Comparison of ENCODE assay signal across 8 mouse cellular contexts in genomic region chr6:72647383-72647820, GRCm38 (mm10). TPM values are rescaled to one million over a fixed set of nuclear protein-coding genes. Genes with fewer than 3 reads are reported as not detected.
A peak's percentile ranks its signal among the peaks of the same experiment; 100 is the strongest.
DNase-seq lines count a peak whose midpoint lies in the region; ATAC-seq and TF ChIP-seq lines count a peak whose summit lies in the region.

No protein-coding gene starts in this region.

- peak; percentile 52 for ATAC-seq in intestine, embryonic 14.5 days (replicated peaks; ENCODE audit: low FRiP score, low TSS enrichment, low read depth)
- ATAC-seq in megakaryocyte-erythroid progenitor cell, adult 5-6 weeks (replicated peaks; ENCODE audit: low FRiP score, low TSS enrichment, poor library complexity, severe bottlenecking) = peak; percentile 80

- 70% methylated on average over 10 of the region's 10 CpGs for WGBS in thymus, adult 2 months
- 40% methylated on average over 10 of the region's 10 CpGs for WGBS in intestine, embryonic 14.5 days

- no peak overlapping the region for H3K4me3 ChIP-seq in thymus, adult 2 months (ENCODE audit: control insufficient read depth, insufficient read depth, low read length)
- no peak overlapping the region for H3K4me3 ChIP-seq in intestine, embryonic 14.5 days (ENCODE audit: low read depth, low read length)

- no peak overlapping the region for H3K27ac ChIP-seq in thymus, adult 2 months (ENCODE audit: control insufficient read depth, insufficient read depth, low read length)
- H3K27ac ChIP-seq in intestine, embryonic 14.5 days (ENCODE audit: low read depth) = no peak overlapping the region

- no peaks in the 10 kb centered on the region for H3K36me3 ChIP-seq in thymus, adult 2 months (ENCODE audit: control insufficient read depth, insufficient read depth, low read length)
- peaks cover 4% of the 10 kb centered on the region; the same call in 1 of the 2 replicates for H3K36me3 ChIP-seq in intestine, embryonic 14.5 days (ENCODE audit: control insufficient read depth, insufficient read depth, low read length)

- H3K9ac ChIP-seq in intestine, embryonic 14.5 days (ENCODE audit: low read length) = no peak overlapping the region

- no peaks in the 10 kb centered on the region for H3K27me3 ChIP-seq in thymus, adult 2 months (ENCODE audit: control insufficient read depth, insufficient read depth, low read length)
- H3K27me3 ChIP-seq in intestine, embryonic 14.5 days (replicated peaks; ENCODE audit: control insufficient read depth, insufficient read depth, low read length) = no peaks in the 10 kb centered on the region

- no peak for TF ChIP-seq CTCF in thymus, adult 2 months (IDR thresholded peaks at IDR 0.05; ENCODE audit: borderline replicate concordance, control insufficient read depth, extremely low read depth, insufficient read depth, low read length, poor library complexity)

- no peak for TF ChIP-seq POLR2A in thymus, adult 2 months (IDR thresholded peaks at IDR 0.05; ENCODE audit: control insufficient read depth, extremely low read depth, insufficient read depth, low read length, poor library complexity)

- H3K4me1 ChIP-seq in thymus, adult 2 months (replicated peaks; ENCODE audit: control insufficient read depth, insufficient read depth, low read length) = no peaks in the 10 kb centered on the region
- peaks cover 17% of the 10 kb centered on the region for H3K4me1 ChIP-seq in intestine, embryonic 14.5 days (replicated peaks; ENCODE audit: control insufficient read depth, insufficient read depth, low read length)

- DNase-seq in thymus, adult 2 months = peak; percentile 62
- no peak for DNase-seq in thymus, adult 18-20 months
- DNase-seq in embryo, embryonic 11 days = peak; percentile 81
- DNase-seq in gastrocnemius, postnatal 25 days = peak; percentile 43
- DNase-seq in intestine, embryonic 14.5 days (ENCODE audit: low spot score) = peak; percentile 89
- DNase-seq in left cerebral cortex, adult 9 months (ENCODE audit: low spot score in 2 of 2) = peak; percentile 28 to 85
- peak; percentile 84 for DNase-seq in right cerebral cortex, postnatal 4 days

- no peak overlapping the region for H3K4me2 ChIP-seq in intestine, embryonic 14.5 days (ENCODE audit: low read length)

- H3K9me3 ChIP-seq in intestine, embryonic 14.5 days (ENCODE audit: control insufficient read depth, low read length) = no peaks in the 10 kb centered on the region

RNA-seq across cellular contexts. Expression of gene Tgoln1, which starts 30.6 kb away (rescaled TPM):
- polyA plus RNA-seq in thymus, adult 2 months (2012; rRNA removed) = 33.2 and 37.9 TPM in 2 replicates
- 10 to 100 TPM; 20.6 to 22.9 TPM for total RNA-seq in gastrocnemius, postnatal 25 days (2021)
- polyA plus RNA-seq in intestine, embryonic 14.5 days (2014; fragmentation: Nextera tagmentation; extraction: Ambion mirVana) = 37.6 and 40.8 TPM in 2 replicates
- total RNA-seq in megakaryocyte-erythroid progenitor cell, adult 5-6 weeks (2014; fragmentation: Nextera tagmentation) = 22.6 and 29.3 TPM in 2 replicates
- 51.4 and 64.7 TPM in 2 replicates for total RNA-seq in megakaryocyte-erythroid progenitor cell, adult 5-6 weeks (2017)

RNA-seq across cellular contexts. Expression of gene Retsat, which starts 49.1 kb away (rescaled TPM):
- polyA plus RNA-seq in thymus, adult 2 months (2012; rRNA removed) = 16.5 and 17.1 TPM in 2 replicates
- 10 to 100 TPM; 55.9 to 73.4 TPM for total RNA-seq in gastrocnemius, postnatal 25 days (2021)
- polyA plus RNA-seq in intestine, embryonic 14.5 days (2014; fragmentation: Nextera tagmentation; extraction: Ambion mirVana) = 20.7 and 21.3 TPM in 2 replicates
- total RNA-seq in megakaryocyte-erythroid progenitor cell, adult 5-6 weeks (2014; fragmentation: Nextera tagmentation) = 20.0 and 24.3 TPM in 2 replicates
- total RNA-seq in megakaryocyte-erythroid progenitor cell, adult 5-6 weeks (2017) = 11.2 and 15.6 TPM in 2 replicates

RNA-seq across cellular contexts. Expression of gene Elmod3, which starts 49.2 kb away (rescaled TPM):
- polyA plus RNA-seq in thymus, adult 2 months (2012; rRNA removed) = 22.9 and 23.4 TPM in 2 replicates
- 1 to 10 TPM; 8.6 to 9.3 TPM for total RNA-seq in gastrocnemius, postnatal 25 days (2021)
- 14.2 and 15.1 TPM in 2 replicates for polyA plus RNA-seq in intestine, embryonic 14.5 days (2014; fragmentation: Nextera tagmentation; extraction: Ambion mirVana)
- total RNA-seq in megakaryocyte-erythroid progenitor cell, adult 5-6 weeks (2014; fragmentation: Nextera tagmentation) = 16.2 and 17.0 TPM in 2 replicates
- 6.6 and 8.1 TPM in 2 replicates for total RNA-seq in megakaryocyte-erythroid progenitor cell, adult 5-6 weeks (2017)

Comparison
In these comparisons a context has a peak if more than half of its experiments do, and no peak if none do; other contexts are left out.
1. DNase-seq: peak in thymus, adult 2 months (single experiment), embryo, embryonic 11 days (single experiment), gastrocnemius, postnatal 25 days (single experiment), intestine, embryonic 14.5 days (single experiment), left cerebral cortex, adult 9 months (2 of 2) and right cerebral cortex, postnatal 4 days (single experiment); none in thymus, adult 18-20 months (0 of 2).